Mouse (Mus musculus) liver, adult 2 months (tissue): ENCODE data around the gene Agap3. TPM values are rescaled to one million over a fixed set of nuclear protein-coding genes. Genes with fewer than 3 reads are reported as not detected.

Experiments used
- DNase-seq: peaks from one replicate; pipeline ENCODE4 v3.0.0-alpha.2; 2011; ENCODE audit warnings: low read depth, low spot score; ENCODE audit errors: extremely low read depth
- H3K27ac ChIP-seq: fragments of 200-500 bp; replicated peaks from 2 replicates; pipeline ENCODE4 v1.5.1; 2012; ENCODE audit warnings: low read depth, mild to moderate bottlenecking, control low read depth, inconsistent platforms, low read length; ENCODE audit not compliant: insufficient read depth
- H3K27me3 ChIP-seq: fragments of 200-500 bp; 2 replicates; pipeline ENCODE4 v1.6.1; 2012; ENCODE audit warnings: mild to moderate bottlenecking, moderate library complexity, low read length, inconsistent platforms; ENCODE audit not compliant: control insufficient read depth, insufficient read depth
- H3K36me3 ChIP-seq: fragments of 200-500 bp; 2 replicates; pipeline ENCODE4 v1.6.1; 2012; ENCODE audit warnings: low read length, inconsistent platforms; ENCODE audit not compliant: control insufficient read depth, insufficient read depth
- H3K4me1 ChIP-seq: fragments of 200-500 bp; 2 replicates; pipeline ENCODE4 v1.6.1; 2011; ENCODE audit warnings: low read length; ENCODE audit not compliant: control insufficient read depth, insufficient read depth
- H3K4me3 ChIP-seq: fragments of 200-500 bp; 2 replicates; pipeline ENCODE4 v1.5.1; 2011; ENCODE audit warnings: low read depth, mild to moderate bottlenecking, control low read depth, low read length, moderate library complexity; ENCODE audit not compliant: insufficient read depth
- H3K79me2 ChIP-seq: fragments of 200-500 bp; 2 replicates; pipeline ENCODE4 v1.6.1; 2012; ENCODE audit warnings: inconsistent platforms, mild to moderate bottlenecking, low read length, moderate library complexity; ENCODE audit not compliant: control insufficient read depth, insufficient read depth
- H3K9ac ChIP-seq: fragments of 200-500 bp; 2 replicates; pipeline ENCODE4 v1.6.1; 2012; ENCODE audit warnings: low read depth, mild to moderate bottlenecking, control low read depth, inconsistent platforms, low read length
- CTCF ChIP-seq: fragments of 200-500 bp; IDR thresholded peaks from 2 replicates; pipeline ENCODE4 v1.5.1; 2011; ENCODE audit warnings: low read depth, low read length, control low read depth
- POLR2A ChIP-seq: fragments of 200-500 bp; IDR thresholded peaks from 2 replicates; pipeline ENCODE4 v1.6.1; 2011; ENCODE audit warnings: low read length, control low read depth; ENCODE audit not compliant: insufficient read depth; ENCODE audit errors: extremely low read depth
- WGBS: fragments of 180-500 bp; shearing (Covaris S2); methylation state at CpG from one replicate; pipeline ENCODE4 v1.1.7; 2018; 5-methylcytosine and 5-hydroxymethylcytosine counted together
- polyA plus RNA-seq: library from polyadenylated mRNA; depleted of rRNA; stranded (reverse); fragments of >200 nt; gene quantifications from 2 replicates; pipeline ENCODE4 v1.2.3, GENCODE M21; 2012
- total RNA-seq: library from RNA; depleted of rRNA; stranded (reverse); fragments of >200 nt; gene quantifications from 2 replicates; pipeline ENCODE4 v1.2.3, GENCODE M21; 2014

Gene Agap3
- total and polyA plus RNA-seq, 2 experiments, result 13.8 to 37.8 TPM

- H3K9ac ChIP-seq, result no peak overlapping the region
- 98% methylated on average over 7 of the region's 7 CpGs for WGBS
- TF ChIP-seq CTCF (no peak), POLR2A (no peak)
- peaks cover 7% of the 10 kb centered on the region; the same call in 1 of the 2 replicates for H3K79me2 ChIP-seq
- H3K27me3 ChIP-seq, result no peaks in the 10 kb centered on the region
- H3K27ac ChIP-seq, result no peak overlapping the region
- no peak for DNase-seq
- H3K4me1 ChIP-seq, result peaks cover 19% of the 10 kb centered on the region
- no peak overlapping the region for H3K4me3 ChIP-seq
- H3K36me3 ChIP-seq, result no peaks in the 10 kb centered on the region
These were observed 5.3 kb upstream of the Agap3 start for GRCm38 (mm10) chr5:24446630-24447029.

GRCm38 (mm10) chr5:24447624-24448298, 4.2 kb upstream of the Agap3 start, which contains the start of gene Tmub1:
TSS of gene Tmub1 (minus strand) at chr5:24447854.
- 4% methylated on average over 34 of the region's 34 CpGs for WGBS
- H3K4me1 ChIP-seq, result peaks cover 20% of the 10 kb centered on the region

GRCm38 (mm10) chr5:24451264-24452029, 530 bp upstream of the Agap3 start:
- WGBS, result 7% methylated on average over 58 of the region's 66 CpGs
- Histone ChIP-seq H3K27ac (peak overlapping the region; percentile 72), H3K4me1 (peaks cover 17% of the 10 kb centered on the region)

More at GRCm38 (mm10) chr5:24447624-24448298, 4.2 kb upstream of the Agap3 start, which contains the start of gene Tmub1:
- TF ChIP-seq POLR2A (no peak), CTCF (no peak)
- H3K27ac ChIP-seq, result peak within 1 kb of the TSS; percentile 66
- H3K9ac ChIP-seq, result peak within 1 kb of the TSS; percentile 54
- peaks cover 12% of the 10 kb centered on the region for H3K79me2 ChIP-seq
- H3K36me3 ChIP-seq, result no peaks in the 10 kb centered on the region
- no peaks in the 10 kb centered on the region for H3K27me3 ChIP-seq
- peak within 1 kb of the TSS; percentile 51 for H3K4me3 ChIP-seq
- DNase-seq, result peak; percentile 88

GRCm38 (mm10) chr5:24452691-24453233, 785 bp downstream of the Agap3 start:
- Histone ChIP-seq H3K27me3 (no peaks in the 10 kb centered on the region), H3K4me3 (peak overlapping the region; percentile 73), H3K9ac (peak overlapping the region; percentile 86), H3K36me3 (no peaks in the 10 kb centered on the region), H3K4me1 (peaks cover 12% of the 10 kb centered on the region), H3K27ac (no peak overlapping the region), H3K79me2 (peaks cover 36% of the 10 kb centered on the region)
- WGBS, result 3% methylated on average over 29 of the region's 29 CpGs
- no peak for TF ChIP-seq CTCF
- no peak for TF ChIP-seq POLR2A
- no peak for DNase-seq

More at GRCm38 (mm10) chr5:24451264-24452029, 530 bp upstream of the Agap3 start:
- Histone ChIP-seq H3K27me3 (no peaks in the 10 kb centered on the region), H3K9ac (peak overlapping the region; percentile 86), H3K36me3 (no peaks in the 10 kb centered on the region), H3K79me2 (peaks cover 29% of the 10 kb centered on the region), H3K4me3 (peak overlapping the region; percentile 73)
- TF ChIP-seq POLR2A, result peak; percentile 67; the same call in 1 of the 2 replicates
- TF ChIP-seq CTCF, result no peak
- peak; percentile 78 for DNase-seq

GRCm38 (mm10) chr5:24453283-24453984, 1.5 kb downstream of the Agap3 start:
- H3K79me2 ChIP-seq, result peaks cover 36% of the 10 kb centered on the region
- H3K27me3 ChIP-seq, result no peaks in the 10 kb centered on the region
- peak overlapping the region; percentile 73; the same call in 1 of the 2 replicates for H3K4me3 ChIP-seq
- no peaks in the 10 kb centered on the region for H3K36me3 ChIP-seq
- 50% methylated on average over 5 of the region's 5 CpGs for WGBS
- peaks cover 12% of the 10 kb centered on the region for H3K4me1 ChIP-seq
- TF ChIP-seq CTCF (no peak), POLR2A (no peak)
- peak overlapping the region; percentile 86 for H3K9ac ChIP-seq
- H3K27ac ChIP-seq, result no peak overlapping the region
- no peak for DNase-seq
